Mouse (Mus musculus) erythroblast, embryonic 14.5 days (primary cell): ENCODE measurements around the gene Nkpd1.

Experiments used
- GATA1 ChIP-seq: IDR thresholded peaks from 2 replicates; pipeline ENCODE4 v1.6.1; 2012; ENCODE audit warnings: low read length, inconsistent platforms, mixed read lengths
- TAL1 ChIP-seq: IDR thresholded peaks from 3 replicates; pipeline ENCODE4 v1.6.1; 2012; ENCODE audit warnings: low read length, inconsistent platforms, mixed read lengths

GRCm38 (mm10) chr7:19572926-19573775 is 55.5 kb downstream of the Nkpd1 start:
- TF ChIP-seq GATA1 (no peak), TAL1 (no peak)
